Mouse (Mus musculus): ENCODE results near the gene Eef2kmt. TPM values are rescaled to one million over a fixed set of nuclear protein-coding genes. Genes with fewer than 3 reads are reported as not detected.

Eef2kmt gene
- polyA plus RNA-seq, 1 experiment from 2014 or later: 35.5 TPM

GRCm38 (mm10) chr16:5202681-5203080 is 53.1 kb downstream of the Eef2kmt start:
- H3K9ac ChIP-seq (replicated peaks; ENCODE audit: low read depth, low read length): no peak overlapping the region
- ATAC-seq (ENCODE audit: insufficient number of reproducible peaks, insufficient read depth, low FRiP score, low read depth): no peak

GRCm38 (mm10) chr16:5195080-5195479 is 60.7 kb downstream of the Eef2kmt start:
- Histone ChIP-seq H3K9me3 (ENCODE audit: control insufficient read depth, low read depth, low read length) (no peaks in the 10 kb centered on the region), H3K9ac (replicated peaks; ENCODE audit: low read depth, low read length) (no peak overlapping the region), H3K27ac (ENCODE audit: low read length) (no peak overlapping the region), H3K4me2 (replicated peaks; ENCODE audit: low read depth, low read length) (no peak overlapping the region), H3K4me3 (ENCODE audit: low read depth, low read length) (no peak overlapping the region), H3K4me1 (ENCODE audit: control insufficient read depth, insufficient read depth, low read length) (no peaks in the 10 kb centered on the region), H3K36me3 (ENCODE audit: control insufficient read depth, insufficient read depth, low read length) (no peaks in the 10 kb centered on the region), H3K27me3 (ENCODE audit: control insufficient read depth, insufficient read depth, low read length) (no peaks in the 10 kb centered on the region)
- no peak for ATAC-seq (ENCODE audit: insufficient number of reproducible peaks, insufficient read depth, low FRiP score, low read depth)
- 31% methylated on average over 6 of the region's 6 CpGs for WGBS

More at GRCm38 (mm10) chr16:5202681-5203080, 53.1 kb downstream of the Eef2kmt start:
- Histone ChIP-seq H3K9me3 (ENCODE audit: control insufficient read depth, low read depth, low read length) (no peaks in the 10 kb centered on the region), H3K4me2 (replicated peaks; ENCODE audit: low read depth, low read length) (peak overlapping the region; percentile 97), H3K27me3 (ENCODE audit: control insufficient read depth, insufficient read depth, low read length) (no peaks in the 10 kb centered on the region), H3K27ac (ENCODE audit: low read length) (no peak overlapping the region), H3K4me3 (ENCODE audit: low read depth, low read length) (peak overlapping the region; percentile 90), H3K4me1 (ENCODE audit: control insufficient read depth, insufficient read depth, low read length) (peaks cover 12% of the 10 kb centered on the region; the same call in 1 of the 2 replicates), H3K36me3 (ENCODE audit: control insufficient read depth, insufficient read depth, low read length) (no peaks in the 10 kb centered on the region)
- 13% methylated on average over 4 of the region's 4 CpGs for WGBS

Small RNAs within 50 kb of the gene (microRNA-seq; reads per million reads assigned to microRNA genes)
- gene Gm23689 (not detected), gene Gm26095 (not detected), gene Mir6364 (not detected)

Other genes with a start within 250 kb of the Eef2kmt start
- gene Smim22, start 248.7 kb downstream of the Eef2kmt start, polyA plus RNA-seq (2014; fragmentation: Nextera tagmentation; extraction: Ambion mirVana): 38.4 and 38.6 TPM in 2 replicates
- gene Rogdi, start 242.4 kb downstream of the Eef2kmt start, polyA plus RNA-seq (2014; fragmentation: Nextera tagmentation; extraction: Ambion mirVana): 52.3 and 61.9 TPM in 2 replicates
- gene Glyr1, start 206.1 kb downstream of the Eef2kmt start, polyA plus RNA-seq (2014; fragmentation: Nextera tagmentation; extraction: Ambion mirVana): 76.6 and 81.7 TPM in 2 replicates
- gene Ubn1, start 205.9 kb downstream of the Eef2kmt start, polyA plus RNA-seq (2014; fragmentation: Nextera tagmentation; extraction: Ambion mirVana): 24.5 and 26.2 TPM in 2 replicates
- 12.7 and 15.6 TPM in 2 replicates for gene Ppl, start 123.6 kb downstream of the Eef2kmt start, polyA plus RNA-seq (2014; fragmentation: Nextera tagmentation; extraction: Ambion mirVana)
- gene Sec14l5, start 108.9 kb downstream of the Eef2kmt start, polyA plus RNA-seq (2014; fragmentation: Nextera tagmentation; extraction: Ambion mirVana): 0.06 and 0.13 TPM in 2 replicates
- 14.0 and 14.5 TPM in 2 replicates for gene Nagpa, start 52.0 kb downstream of the Eef2kmt start, polyA plus RNA-seq (2014; fragmentation: Nextera tagmentation; extraction: Ambion mirVana)
- gene AU021092, start 33.7 kb downstream of the Eef2kmt start, polyA plus RNA-seq (2014; fragmentation: Nextera tagmentation; extraction: Ambion mirVana): 3.6 and 4.1 TPM in 2 replicates
- gene Alg1, start 22.4 kb downstream of the Eef2kmt start, polyA plus RNA-seq (2014; fragmentation: Nextera tagmentation; extraction: Ambion mirVana): 32.5 and 32.9 TPM in 2 replicates